Comparison of ENCODE assay signal across 13 mouse cellular contexts in the genomic region with DNA sequence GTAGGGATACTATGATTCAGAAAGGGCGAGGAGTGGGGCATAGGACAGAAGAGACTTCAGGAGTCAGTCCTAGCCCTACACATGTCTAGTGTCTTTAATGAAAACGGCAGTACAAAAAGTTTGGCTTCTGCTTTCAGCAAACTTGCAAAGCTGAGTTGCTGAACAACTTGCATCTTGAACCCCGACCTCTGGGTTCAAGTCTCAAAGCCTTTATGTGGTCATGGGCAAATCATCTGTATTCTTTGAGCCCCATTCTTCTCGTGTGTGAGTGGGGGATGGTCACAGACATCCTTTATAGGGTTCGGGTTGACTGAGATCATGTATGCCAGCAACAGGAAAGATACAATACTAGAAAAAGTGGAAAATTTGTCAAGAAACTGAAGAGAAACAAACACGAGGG.
"Had no signal": no experiment of that assay in that cellular context is flagged by ENCODE, and none has a peak within 500 bp of the region (broad histone marks: within the 10 kb centered on the region; RNA-seq: fewer than 3 reads in every experiment).

No protein-coding gene starts in this region.

- H3K36me3 ChIP-seq: limb, embryonic 15.5 days; liver, embryonic 12.5 days; midbrain, embryonic 10.5 days; neural tube, embryonic 15.5 days had no signal

- DNase-seq: layer of hippocampus, postnatal 36 days; lung, postnatal 10 days; lung, postnatal 4 days; midbrain, embryonic 14.5 days; right cerebral cortex, adult 18-20 months; right cerebral cortex, postnatal 25 days; thymus, postnatal 14 days had no signal

- H3K4me3 ChIP-seq: limb, embryonic 15.5 days; liver, embryonic 12.5 days; midbrain, embryonic 10.5 days; myocyte; neural tube, embryonic 15.5 days had no signal

- H3K4me2 ChIP-seq: limb, embryonic 15.5 days; liver, embryonic 12.5 days; lung, embryonic 14.5 days; neural tube, embryonic 15.5 days had no signal

- H3K9ac ChIP-seq: limb, embryonic 15.5 days; liver, embryonic 12.5 days; lung, embryonic 14.5 days; neural tube, embryonic 15.5 days had no signal

- H3K27me3 ChIP-seq: limb, embryonic 15.5 days; liver, embryonic 12.5 days; neural tube, embryonic 15.5 days had no signal

- ATAC-seq: liver, embryonic 12.5 days had no signal

- H3K4me1 ChIP-seq: liver, embryonic 12.5 days had no signal

- H3K27ac ChIP-seq: liver, embryonic 12.5 days; midbrain, embryonic 10.5 days; neural tube, embryonic 15.5 days had no signal

- H3K9me3 ChIP-seq: limb, embryonic 15.5 days; liver, embryonic 12.5 days; midbrain, embryonic 10.5 days; neural tube, embryonic 15.5 days had no signal
